Mouse (Mus musculus) kidney, embryonic 16.5 days (tissue): Measurements from ENCODE around the gene Smad6. TPM values are rescaled to one million over a fixed set of nuclear protein-coding genes. Genes with fewer than 3 reads are reported as not detected.

ENCODE experiments used
- ATAC-seq: fragments of 200-750 bp; cut with Nextera tagmentation; 2 replicates; pipeline ENCODE4 v1.8.0; 2017; ENCODE audit warnings: moderate TSS enrichment; ENCODE audit not compliant: low FRiP score, low TSS enrichment
- H3K27ac ChIP-seq: fragments of 300-500 bp; sonication (generic); 2 replicates; pipeline ENCODE4 v1.5.1; 2014; ENCODE audit warnings: low read length
- H3K27me3 ChIP-seq: fragments of 300-500 bp; sonication (generic); 2 replicates; pipeline ENCODE4 v1.6.1; 2014; ENCODE audit warnings: low read length, control low read depth, mixed read lengths; ENCODE audit not compliant: insufficient read depth
- H3K36me3 ChIP-seq: fragments of 300-500 bp; sonication (generic); 2 replicates; pipeline ENCODE4 v1.6.1; 2014; ENCODE audit warnings: low read length, control low read depth, mixed read lengths; ENCODE audit not compliant: insufficient read depth
- H3K4me1 ChIP-seq: fragments of 300-500 bp; sonication (generic); 2 replicates; pipeline ENCODE4 v1.6.1; 2014; ENCODE audit warnings: low read length, control low read depth, mixed read lengths; ENCODE audit not compliant: insufficient read depth
- H3K4me2 ChIP-seq: fragments of 300-500 bp; sonication (generic); replicated peaks from 2 replicates; pipeline ENCODE4 v1.6.1; 2014; ENCODE audit warnings: low read depth, low read length
- H3K4me3 ChIP-seq: fragments of 300-500 bp; sonication (generic); 2 replicates; pipeline ENCODE4 v1.5.1; 2014; ENCODE audit warnings: mild to moderate bottlenecking, low read length
- H3K9ac ChIP-seq: fragments of 300-500 bp; sonication (generic); replicated peaks from 2 replicates; pipeline ENCODE4 v1.6.1; 2014; ENCODE audit warnings: low read length
- H3K9me3 ChIP-seq: fragments of 300-500 bp; sonication (generic); 2 replicates; pipeline ENCODE4 v1.6.1; 2016; ENCODE audit warnings: low read length, control low read depth
- WGBS: fragments of 180-500 bp; shearing (Covaris S2); extraction: QIAGEN DNeasy Blood & Tissue Kit; methylation state at CpG from one replicate; pipeline ENCODE4 v1.1.7; 2014; 5-methylcytosine and 5-hydroxymethylcytosine counted together
- polyA plus RNA-seq: library from polyadenylated mRNA; unstranded; fragments of >200 nt; fragmentation: Nextera tagmentation; extraction: Ambion mirVana; gene quantifications from 2 replicates; pipeline ENCODE4 v1.2.1, GENCODE M21; 2015

Gene Smad6
- polyA plus RNA-seq, 1 experiment from 2014 or later, result 8.4 TPM

- Histone ChIP-seq H3K27ac (peak overlapping the region; percentile 59; the same call in 1 of the 2 replicates), H3K4me2 (no peak overlapping the region), H3K27me3 (no peaks in the 10 kb centered on the region), H3K4me1 (no peaks in the 10 kb centered on the region), H3K4me3 (no peak overlapping the region), H3K36me3 (no peaks in the 10 kb centered on the region), H3K9me3 (0 out of 2 replicates have a peak, but pooled peaks cover 3% of the 10 kb centered on the region), H3K9ac (no peak overlapping the region)
- peak; percentile 77 for ATAC-seq
- 11% methylated on average over 5 of the region's 5 CpGs for WGBS
These were observed 112.2 kb downstream of the Smad6 start for GRCm38 (mm10) chr9:63909618-63910017.

- Histone ChIP-seq H3K36me3 (no peaks in the 10 kb centered on the region), H3K9ac (no peak overlapping the region), H3K4me2 (no peak overlapping the region), H3K4me1 (no peaks in the 10 kb centered on the region), H3K4me3 (no peak overlapping the region), H3K9me3 (no peaks in the 10 kb centered on the region), H3K27ac (no peak overlapping the region), H3K27me3 (no peaks in the 10 kb centered on the region)
- no peak for ATAC-seq
- WGBS, result 93% methylated on average over 2 of the region's 2 CpGs
These were observed 117.3 kb downstream of the Smad6 start for GRCm38 (mm10) chr9:63904543-63904942.

Other genes starting within 250 kb of the Smad6 start
- gene Lctl, start 95.1 kb upstream of the Smad6 start, polyA plus RNA-seq, result 0.07 and 0.24 TPM in 2 replicates
- 26.8 and 32.1 TPM in 2 replicates for gene Zwilch, start 151.0 kb upstream of the Smad6 start, polyA plus RNA-seq
- gene Rpl4, start 151.3 kb upstream of the Smad6 start, polyA plus RNA-seq, result 1,111 and 1,181 TPM in 2 replicates
- 31.9 and 37.3 TPM in 2 replicates for gene Snapc5, start 157.2 kb upstream of the Smad6 start, polyA plus RNA-seq
- gene Uchl4, start 213.1 kb upstream of the Smad6 start, polyA plus RNA-seq, result 2.4 and 4.5 TPM in 2 replicates
- gene Map2k1, start 231.6 kb upstream of the Smad6 start, polyA plus RNA-seq, result 89.0 and 92.2 TPM in 2 replicates